Mouse (Mus musculus): ENCODE measurements around the gene Col12a1.

The Col12a1 gene

GRCm38 (mm10) chr9:79718481-79719370 is at the start of gene Col12a1:
TSS of gene Col12a1 (minus strand) at chr9:79718831.
- peak; percentile 88 for DNase-seq (ENCODE audit: low spot score)

GRCm38 (mm10) chr9:79766991-79767545 is 48.4 kb upstream of the Col12a1 start:
- DNase-seq (ENCODE audit: low spot score), result no peak

GRCm38 (mm10) chr9:79765329-79765728 is 46.7 kb upstream of the Col12a1 start:
- peak; percentile 62 for DNase-seq (ENCODE audit: low spot score)

- DNase-seq (ENCODE audit: low spot score), result peak; percentile 73
Observed at GRCm38 (mm10) chr9:79762519-79762918, 43.9 kb upstream of the Col12a1 start.

- no peak for DNase-seq (ENCODE audit: low spot score)
Observed at GRCm38 (mm10) chr9:79760076-79760475, 41.4 kb upstream of the Col12a1 start.

GRCm38 (mm10) chr9:79759385-79760005 is 40.9 kb upstream of the Col12a1 start, which contains the start of gene Cox7a2:
TSS of gene Cox7a2 (minus strand) at chr9:79759878.
- DNase-seq (ENCODE audit: low spot score), result peak; percentile 96

- DNase-seq (ENCODE audit: low spot score), result no peak
Observed at GRCm38 (mm10) chr9:79755311-79755710, 36.7 kb upstream of the Col12a1 start.

GRCm38 (mm10) chr9:79751846-79752245 is 33.2 kb upstream of the Col12a1 start:
- DNase-seq (ENCODE audit: low spot score), result no peak

GRCm38 (mm10) chr9:79750709-79751108 is 32.1 kb upstream of the Col12a1 start:
- DNase-seq (ENCODE audit: low spot score), result no peak

- DNase-seq (ENCODE audit: low spot score), result no peak
Observed at GRCm38 (mm10) chr9:79745036-79745435, 26.4 kb upstream of the Col12a1 start.

GRCm38 (mm10) chr9:79735608-79736007 is 17.0 kb upstream of the Col12a1 start:
- DNase-seq (ENCODE audit: low spot score), result no peak

- DNase-seq (ENCODE audit: low spot score), result no peak
Observed at GRCm38 (mm10) chr9:79730301-79730700, 11.7 kb upstream of the Col12a1 start.

GRCm38 (mm10) chr9:79723090-79723489 is 4.5 kb upstream of the Col12a1 start:
- DNase-seq (ENCODE audit: low spot score), result peak; percentile 51

GRCm38 (mm10) chr9:79721056-79721455 is 2.4 kb upstream of the Col12a1 start:
- peak; percentile 43 for DNase-seq (ENCODE audit: low spot score)

- DNase-seq (ENCODE audit: low spot score), result no peak
Observed at GRCm38 (mm10) chr9:79720143-79720542, 1.5 kb upstream of the Col12a1 start.

GRCm38 (mm10) chr9:79719451-79719850 is 820 bp upstream of the Col12a1 start:
- DNase-seq (ENCODE audit: low spot score), result no peak

GRCm38 (mm10) chr9:79717836-79718475 is 675 bp downstream of the Col12a1 start:
- DNase-seq (ENCODE audit: low spot score), result no peak

- peak; percentile 63 for DNase-seq (ENCODE audit: low spot score)
Observed at GRCm38 (mm10) chr9:79716909-79717835, 1.5 kb downstream of the Col12a1 start.

GRCm38 (mm10) chr9:79716496-79716895 is 2.1 kb downstream of the Col12a1 start:
- no peak for DNase-seq (ENCODE audit: low spot score)

- peak; percentile 67 for DNase-seq (ENCODE audit: low spot score)
Observed at GRCm38 (mm10) chr9:79714471-79715045, 4.1 kb downstream of the Col12a1 start.
